Mouse (Mus musculus): ENCODE results near the gene 5830473C10Rik.
"Not testable (repeated sequence)": the region's sequence is repeated elsewhere in the genome, so short reads cannot be mapped to it uniquely, and the experiment has no call there.

Gene 5830473C10Rik

DNA sequence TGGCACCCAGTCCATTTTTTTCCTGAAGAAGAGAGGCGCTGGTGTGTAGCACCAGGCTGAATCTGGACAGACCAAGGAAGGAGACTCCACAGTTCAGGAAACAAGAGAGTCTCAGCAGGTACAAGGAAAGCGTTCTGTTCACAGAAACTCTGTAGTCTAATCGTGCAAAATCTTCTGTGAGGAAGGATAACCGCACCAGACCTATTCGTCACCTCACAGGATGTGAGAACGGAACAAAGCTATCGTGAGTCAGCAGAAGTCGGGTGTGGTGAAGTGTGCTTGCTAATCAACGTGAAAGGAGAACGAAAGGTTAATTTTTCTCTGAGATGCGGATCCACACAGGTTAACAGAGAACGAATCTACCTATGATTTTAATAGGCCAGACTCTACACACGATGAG, 34.0 kb downstream of the 5830473C10Rik start:
- no peak for DNase-seq (ENCODE audit: low read depth, low spot score)

DNA sequence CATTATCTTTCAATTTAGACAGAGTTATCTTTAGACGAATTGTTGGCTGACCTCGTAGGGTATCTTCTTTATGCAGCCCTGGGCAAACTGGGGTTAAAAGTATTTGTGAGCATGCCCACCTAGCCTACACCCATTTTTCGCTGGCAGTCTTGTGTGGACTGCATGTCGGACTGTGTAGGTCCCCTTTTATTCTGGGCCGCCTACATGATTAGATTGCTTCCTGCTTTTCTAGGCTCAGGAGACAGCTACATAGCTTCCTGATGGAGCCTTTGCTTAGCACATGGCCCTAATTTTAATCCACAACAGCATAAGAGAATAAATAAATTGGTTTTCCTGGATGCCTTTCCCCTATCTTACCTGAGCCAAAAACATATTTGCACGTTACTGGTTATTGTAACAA, 35.2 kb downstream of the 5830473C10Rik start:
- no peak for DNase-seq (ENCODE audit: low read depth, low spot score)

DNA sequence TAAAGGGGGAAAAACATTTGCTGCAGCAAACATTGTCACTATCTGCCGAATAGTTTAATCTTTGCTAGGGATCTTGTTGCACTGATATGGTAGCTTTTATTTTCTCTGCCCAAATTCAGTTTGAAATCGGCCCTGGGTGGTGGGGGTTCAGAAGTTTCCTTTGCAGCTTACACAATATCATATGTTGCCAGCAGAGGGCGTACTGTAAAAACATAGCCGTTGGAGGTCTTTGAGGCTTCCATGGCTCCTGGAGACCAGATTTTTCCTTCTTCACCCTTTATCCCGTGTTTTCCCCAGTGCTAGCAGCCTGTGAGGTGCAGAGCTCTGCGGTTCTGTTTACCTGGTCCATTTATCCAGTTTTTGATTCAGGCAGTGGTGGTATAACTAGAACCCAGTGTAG, 40.6 kb downstream of the 5830473C10Rik start:
- peak; percentile 38 for DNase-seq (ENCODE audit: low read depth, low spot score)

DNA sequence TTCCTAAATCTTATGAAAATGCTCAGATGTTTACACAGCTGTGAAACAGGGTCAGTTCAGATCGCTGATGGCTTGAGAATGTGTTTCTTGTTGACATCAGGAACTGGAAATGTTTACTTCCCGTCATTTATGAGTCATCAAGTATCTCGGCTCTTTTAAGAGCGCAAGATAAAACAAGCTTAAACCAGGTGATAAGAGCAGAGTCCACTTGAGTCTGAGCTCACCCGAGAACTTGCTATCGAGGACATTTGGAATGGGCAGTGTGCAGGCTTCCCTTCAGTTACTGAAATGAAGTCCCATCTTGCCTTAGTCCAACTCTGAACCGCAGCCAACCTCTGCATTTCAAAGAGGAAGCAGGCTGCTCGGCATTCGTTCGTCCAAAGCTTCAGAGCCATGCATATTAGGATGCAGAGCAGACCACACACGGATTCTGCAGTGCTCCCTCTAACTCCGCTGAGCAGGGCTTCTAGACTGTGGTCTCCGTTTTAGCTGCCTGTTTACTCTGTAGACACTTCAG, 42.6 kb downstream of the 5830473C10Rik start:
- DNase-seq (ENCODE audit: low read depth, low spot score), result no peak

DNA sequence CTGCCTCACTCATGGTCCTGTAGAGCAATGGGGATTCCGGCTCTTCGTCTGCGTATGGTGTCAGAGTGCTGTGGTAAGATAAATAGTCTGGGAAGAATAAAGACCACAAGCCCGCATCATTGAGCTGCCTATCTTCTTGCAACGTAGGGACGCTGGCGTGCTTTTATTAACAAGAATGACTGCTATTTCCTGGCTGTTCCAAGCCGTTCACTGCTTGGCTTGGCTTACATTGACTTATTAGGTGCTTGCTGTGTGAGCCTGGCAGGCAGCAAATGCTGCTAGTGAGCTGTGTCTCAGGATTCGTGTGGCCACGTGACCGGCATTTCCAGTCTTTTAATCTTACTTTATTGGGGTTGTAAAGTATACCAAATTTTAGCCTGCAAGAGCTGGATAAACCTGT, 48.0 kb downstream of the 5830473C10Rik start:
- no peak for DNase-seq (ENCODE audit: low read depth, low spot score)

DNA sequence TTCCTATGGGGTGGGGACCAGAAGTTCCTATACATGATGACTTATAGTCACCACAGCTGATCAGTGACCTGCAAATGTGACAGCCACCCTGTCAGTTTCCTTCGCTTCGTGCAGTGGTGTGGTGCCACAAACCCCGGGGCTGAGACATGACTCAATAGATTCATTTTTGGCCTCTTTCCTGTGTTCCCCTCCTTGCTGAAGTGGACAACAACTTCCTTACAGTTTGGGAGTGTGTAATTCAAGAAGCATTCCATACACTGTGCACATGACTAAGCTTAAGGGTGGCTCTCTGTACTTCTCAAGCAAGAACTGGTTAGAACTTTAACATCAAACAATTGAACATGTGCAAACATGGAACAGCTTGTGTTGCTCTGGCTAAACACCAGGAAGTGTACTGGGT, 50.5 kb downstream of the 5830473C10Rik start:
- DNase-seq (ENCODE audit: low read depth, low spot score), result no peak

DNA sequence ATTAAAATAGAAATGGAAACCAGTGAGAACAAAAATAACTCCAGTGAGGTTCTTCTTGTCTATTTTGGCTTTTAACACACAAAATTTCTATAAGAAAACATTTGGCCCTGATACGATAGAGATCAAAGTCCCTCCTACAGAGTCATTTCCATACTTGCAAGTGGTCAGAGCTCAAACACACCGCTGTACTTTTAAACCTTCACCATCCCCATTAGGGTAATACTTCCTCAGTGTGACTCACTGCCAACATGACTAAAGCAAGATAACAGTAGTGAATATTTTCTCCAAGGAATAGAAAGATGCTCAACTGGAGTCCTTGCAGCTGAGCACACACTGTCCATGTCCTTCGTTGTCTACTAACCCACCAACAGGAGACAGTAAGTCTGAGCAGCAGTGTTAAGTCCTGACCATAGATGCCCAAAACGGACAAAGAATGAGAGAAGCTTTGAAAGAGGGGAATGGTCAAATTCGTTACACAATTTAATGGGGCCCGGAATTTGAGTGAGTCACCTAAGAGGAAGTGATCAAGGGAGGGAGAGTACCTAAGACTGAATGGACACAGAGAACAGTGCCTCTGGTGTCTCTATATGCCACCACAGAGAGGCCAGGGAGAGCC, 51.2 kb downstream of the 5830473C10Rik start:
- no peak for DNase-seq (ENCODE audit: low read depth, low spot score)

DNA sequence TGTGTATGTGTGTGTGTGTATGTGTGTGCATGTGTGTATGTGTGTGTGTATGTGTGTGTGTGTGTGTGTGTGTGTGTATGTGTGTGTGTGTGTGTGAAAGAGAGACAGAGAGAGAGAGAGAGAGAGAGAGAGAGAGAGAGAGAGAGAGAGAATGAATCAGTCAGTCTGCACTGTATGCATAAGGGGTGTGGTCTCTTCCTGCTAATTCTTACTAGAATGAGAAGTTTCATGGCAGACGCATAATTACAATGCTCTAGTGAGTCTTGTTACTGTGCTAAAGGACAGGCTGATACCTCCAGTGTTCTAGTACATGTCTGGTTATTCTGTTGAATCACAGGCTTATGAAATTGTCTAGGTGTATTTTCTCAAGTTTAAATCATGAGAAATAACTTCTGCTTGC, 51.8 kb downstream of the 5830473C10Rik start:
- not testable (repeated sequence) for DNase-seq (ENCODE audit: low read depth, low spot score)

DNA sequence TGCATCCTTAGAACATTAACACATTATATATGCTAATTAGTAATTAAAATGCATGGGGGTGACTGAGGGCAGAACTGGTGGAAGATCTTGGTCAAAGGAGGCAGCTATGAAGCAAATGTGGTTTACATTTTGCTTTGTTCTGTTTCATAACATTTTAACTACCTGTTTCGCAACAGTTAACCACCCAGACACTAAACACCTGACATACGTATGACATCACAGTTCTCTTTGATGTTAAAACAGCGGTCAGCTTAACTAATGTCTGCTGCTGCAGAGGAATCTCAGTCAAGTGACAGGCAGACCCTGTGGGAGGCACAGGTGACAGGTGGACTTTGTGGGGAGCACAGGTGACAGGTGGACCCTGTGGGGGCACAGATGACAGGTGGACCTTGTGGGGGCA, 57.0 kb downstream of the 5830473C10Rik start:
- DNase-seq (ENCODE audit: low read depth, low spot score), result no peak

DNA sequence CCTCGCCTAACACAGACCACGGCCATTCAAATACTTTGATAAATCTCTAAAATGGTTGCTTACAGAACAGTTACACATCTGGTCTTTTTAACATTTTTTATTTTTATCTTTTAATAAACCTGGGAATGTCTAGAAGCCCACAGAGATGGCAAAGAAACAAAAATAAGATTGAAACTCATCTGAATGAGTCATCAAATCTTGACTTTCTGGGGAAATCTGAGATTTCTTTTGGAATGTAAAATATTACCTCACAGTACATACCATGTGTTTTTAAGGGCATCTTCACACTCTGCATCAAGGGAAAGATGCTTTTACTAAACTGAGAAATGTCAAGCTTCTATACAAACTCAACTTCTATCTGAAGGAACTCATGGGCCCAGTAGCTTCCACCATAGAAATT, 60.4 kb downstream of the 5830473C10Rik start:
- DNase-seq (ENCODE audit: low read depth, low spot score), result no peak

DNA sequence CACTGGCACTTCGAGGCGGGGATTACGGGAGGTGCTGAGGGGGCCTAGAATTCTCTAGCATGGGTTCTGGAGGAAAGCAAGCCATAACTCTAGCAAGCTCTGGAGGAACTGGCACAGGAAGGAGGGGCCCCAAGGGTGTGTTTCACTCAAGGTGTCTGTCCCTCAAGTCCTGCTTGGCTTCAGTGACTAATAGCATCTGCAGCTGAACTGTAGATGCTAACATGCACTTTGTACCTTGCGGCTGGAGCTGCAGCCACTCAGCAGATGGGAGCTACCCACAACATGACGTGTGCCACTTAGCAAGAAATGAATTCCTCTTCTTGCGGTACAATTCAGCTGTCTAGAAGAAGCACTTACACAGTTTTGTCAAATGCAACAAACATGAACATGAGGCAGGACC, 60.8 kb downstream of the 5830473C10Rik start:
- no peak for DNase-seq (ENCODE audit: low read depth, low spot score)

DNA sequence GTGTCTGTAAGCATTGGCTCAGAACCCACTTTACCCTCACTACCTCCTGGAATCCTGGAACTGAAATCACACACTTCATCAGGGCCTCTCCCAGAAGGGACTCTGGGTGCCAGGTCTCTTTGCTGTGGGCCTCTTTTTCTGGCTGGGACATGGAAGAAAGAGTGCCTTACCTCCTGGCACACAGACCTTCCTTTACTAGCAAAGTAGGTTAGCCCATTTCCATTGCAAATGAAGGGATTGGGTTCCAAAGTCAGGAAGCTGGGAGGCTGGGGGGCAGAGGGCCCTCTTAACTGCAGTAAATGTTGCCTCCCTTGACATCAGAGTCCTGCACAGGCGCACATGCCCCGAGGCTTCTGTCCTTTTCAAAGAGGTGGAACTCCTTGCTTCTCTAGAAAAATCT, 62.3 kb downstream of the 5830473C10Rik start:
- DNase-seq (ENCODE audit: low read depth, low spot score), result no peak

DNA sequence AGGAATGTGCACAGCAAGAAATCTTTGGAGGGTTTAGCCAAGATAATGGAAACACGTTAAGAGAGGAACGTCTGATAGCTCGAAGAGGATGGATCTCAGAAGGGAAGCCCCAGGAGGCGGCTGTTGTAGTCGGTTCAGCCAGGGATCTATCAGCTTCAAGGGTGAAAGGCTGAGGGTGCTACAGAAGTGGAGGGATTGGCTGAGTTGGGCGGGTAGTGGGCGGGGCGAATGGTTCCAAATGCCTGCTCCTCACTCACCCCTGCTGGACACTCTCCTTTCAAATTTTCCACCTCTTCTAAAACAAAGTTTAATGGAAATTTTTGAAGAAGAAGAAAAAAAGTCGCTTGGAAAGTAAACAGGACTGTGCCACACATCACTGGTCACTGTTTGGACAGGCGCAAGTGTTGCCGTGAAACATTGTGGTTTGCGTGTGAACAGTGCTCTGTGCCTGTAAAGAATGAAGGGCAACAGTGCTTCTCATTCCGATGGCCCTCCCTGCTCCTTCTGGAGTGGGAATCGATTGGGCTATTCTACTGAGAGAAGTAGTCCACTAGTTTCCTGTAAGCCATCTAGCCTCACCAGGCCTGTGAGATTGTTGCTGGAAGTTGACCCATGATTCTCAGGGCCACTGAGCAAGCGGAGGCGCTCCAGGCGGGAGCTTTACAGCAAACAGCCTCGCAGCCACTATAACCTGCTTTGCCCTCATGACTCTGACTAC, 64.0 kb downstream of the 5830473C10Rik start:
- DNase-seq (ENCODE audit: low read depth, low spot score), result no peak

DNA sequence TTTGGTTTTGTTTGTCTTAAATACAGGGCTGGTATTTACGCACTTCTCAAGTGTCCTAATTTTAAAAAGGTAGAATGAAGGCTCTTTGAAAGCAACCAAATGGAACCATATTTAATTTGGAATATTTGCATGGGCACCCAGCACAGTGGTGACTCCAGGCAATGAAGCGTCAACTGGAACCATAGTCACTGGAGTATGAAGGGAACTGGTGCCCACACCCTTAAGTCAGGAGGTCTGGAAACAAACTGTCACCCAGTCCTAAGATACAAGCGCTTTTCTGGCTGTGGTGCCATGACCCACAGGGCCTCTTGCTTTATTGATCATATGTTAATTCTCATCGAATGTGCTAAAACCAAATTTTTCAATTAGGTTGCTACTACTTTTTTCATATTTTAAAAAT, 66.5 kb downstream of the 5830473C10Rik start:
- no peak for DNase-seq (ENCODE audit: low read depth, low spot score)

DNA sequence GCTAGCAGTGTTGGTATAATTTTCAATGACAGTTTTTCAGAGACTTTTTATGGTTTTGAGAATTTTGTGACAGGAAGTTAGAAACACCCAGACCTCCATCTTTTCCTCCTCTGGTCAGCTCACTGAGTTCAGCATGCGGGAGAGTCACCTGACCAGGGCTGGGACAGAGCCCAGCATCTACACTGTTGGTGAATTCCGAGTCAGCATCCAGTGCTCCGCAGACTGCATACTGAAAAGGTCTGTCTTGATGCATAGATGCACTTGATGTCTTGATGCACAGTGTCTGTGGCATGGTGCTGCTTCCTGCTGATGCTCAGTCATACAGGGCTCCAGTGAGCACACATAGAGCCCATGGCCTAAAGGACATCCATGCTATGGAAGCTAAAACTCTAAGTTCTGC, 67.1 kb downstream of the 5830473C10Rik start:
- no peak for DNase-seq (ENCODE audit: low read depth, low spot score)

DNA sequence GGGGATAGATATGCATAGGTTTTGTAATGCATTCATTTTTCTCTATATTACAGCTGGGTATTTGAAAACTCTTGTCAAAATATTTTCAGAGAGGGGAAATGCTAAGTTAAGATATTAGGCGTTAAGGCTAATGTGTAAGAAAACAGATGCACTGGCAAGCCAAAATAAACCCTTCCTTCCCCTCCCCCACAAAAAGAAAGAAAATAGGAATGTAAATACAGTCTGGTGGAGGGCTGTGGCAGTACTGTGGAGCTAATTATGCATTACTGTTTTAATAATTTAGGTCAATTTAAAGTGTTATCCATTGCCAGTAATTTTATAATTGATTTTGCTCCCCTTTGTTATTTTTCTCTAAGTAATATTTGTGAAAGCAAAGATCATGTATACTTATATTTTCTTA, 67.6 kb downstream of the 5830473C10Rik start:
- DNase-seq (ENCODE audit: low read depth, low spot score), result no peak

DNA sequence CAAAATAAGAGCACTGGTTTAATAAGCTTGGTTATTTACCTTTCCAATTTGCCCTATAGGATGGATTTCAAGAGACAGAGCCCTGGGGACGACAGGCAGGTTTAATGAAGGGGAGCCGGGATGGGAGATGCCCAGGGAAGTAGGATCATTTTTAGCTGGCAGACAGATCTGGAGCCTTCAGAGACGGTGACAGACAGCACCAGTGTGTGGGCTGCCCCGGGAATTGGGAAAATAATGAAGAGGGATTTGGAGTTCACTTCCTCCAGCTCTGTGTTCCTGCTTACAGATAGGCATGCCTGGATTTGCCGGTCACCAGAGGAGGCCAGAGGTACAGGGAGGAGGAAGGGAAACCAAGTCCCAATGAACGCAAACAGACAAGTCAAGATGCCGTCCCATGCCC, 74.0 kb downstream of the 5830473C10Rik start:
- DNase-seq (ENCODE audit: low read depth, low spot score), result no peak

DNA sequence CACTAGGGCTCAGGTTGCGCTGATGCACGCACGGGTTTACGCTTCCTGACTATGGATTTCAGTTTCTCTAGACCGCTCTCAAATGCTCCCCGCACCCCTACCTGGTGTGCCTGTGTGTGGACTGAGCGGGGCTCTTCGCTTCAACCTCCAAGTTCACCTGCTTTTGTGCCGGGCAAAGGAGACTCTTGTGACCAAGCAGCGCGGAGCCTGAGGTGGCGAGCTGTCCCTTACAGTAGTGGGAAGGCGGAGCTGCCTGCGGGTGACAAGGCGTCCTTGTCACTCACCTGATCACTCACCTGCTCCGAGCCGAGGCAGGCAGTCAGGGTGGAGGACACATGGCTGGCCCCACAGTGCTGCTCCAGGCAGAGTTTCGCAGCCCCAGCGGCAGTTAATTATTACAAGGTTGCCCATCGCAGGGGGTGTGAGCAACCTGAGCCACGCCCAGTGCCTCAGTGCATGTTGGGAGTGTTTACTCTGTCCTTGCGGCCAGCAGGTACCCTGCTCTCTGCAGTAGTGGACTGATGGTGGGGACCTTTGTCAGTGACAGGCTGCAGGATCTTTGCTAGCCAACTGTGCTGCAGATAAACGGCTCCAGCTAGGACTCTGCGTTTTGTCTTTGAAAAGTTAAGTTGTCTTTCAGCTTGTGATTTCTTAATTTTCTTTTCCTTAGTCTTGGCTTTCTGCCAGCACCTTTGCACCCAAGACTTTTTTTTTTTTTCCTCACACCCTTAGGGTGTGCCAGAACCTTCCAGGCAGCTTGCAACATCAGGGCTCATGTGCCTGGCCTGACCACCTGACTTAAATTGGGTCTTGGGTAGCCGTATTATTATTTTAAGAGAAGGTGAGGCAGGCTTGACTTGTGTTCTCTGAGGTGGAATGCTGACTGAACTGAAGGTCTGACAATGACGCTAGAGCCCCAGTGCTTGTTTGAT, 79.6 kb downstream of the 5830473C10Rik start, which contains the start of gene Rassf6:
Rassf6 (minus strand) TSS at position 372 of the 932 bp plus-strand sequence.
- DNase-seq (ENCODE audit: low read depth, low spot score), result no peak

DNA sequence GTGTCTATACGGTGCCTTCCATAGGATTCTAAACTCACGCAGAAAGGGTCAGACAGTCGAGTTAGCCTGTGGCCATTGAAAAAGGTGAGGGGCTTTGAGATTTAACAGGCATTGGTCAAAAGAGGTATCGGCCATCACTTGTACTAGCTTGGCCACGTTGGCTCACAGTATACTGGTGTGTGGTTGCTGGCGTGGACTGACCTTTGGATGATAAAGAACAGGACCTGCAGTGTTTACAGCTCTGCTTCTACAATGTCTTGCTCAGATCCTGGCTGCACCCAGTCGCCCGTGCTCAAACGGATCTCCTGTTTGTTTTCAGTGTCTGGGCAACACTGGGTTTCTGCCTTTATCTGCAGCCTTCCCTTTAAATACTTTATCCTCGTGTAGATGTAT, 80.3 kb downstream of the 5830473C10Rik start:
- no peak for DNase-seq (ENCODE audit: low read depth, low spot score)

DNA sequence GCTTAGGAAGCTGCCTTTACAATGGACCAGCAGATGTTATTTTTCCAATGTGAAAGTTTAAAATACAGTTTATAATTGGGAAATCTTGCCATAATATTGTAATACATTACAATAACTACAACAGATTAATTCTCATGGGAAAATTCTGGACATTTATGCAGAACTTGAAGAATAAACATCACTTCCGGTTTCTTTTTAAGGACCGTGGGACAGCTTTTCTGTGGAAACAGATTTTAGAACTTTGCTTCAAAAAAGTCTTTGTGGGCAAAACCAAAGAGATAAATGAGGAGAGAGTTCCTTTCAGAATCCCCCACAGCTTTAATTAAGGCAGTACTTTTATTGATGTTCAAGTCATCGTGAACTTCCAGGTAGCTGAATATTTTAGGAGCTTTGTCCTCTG, 84.7 kb downstream of the 5830473C10Rik start:
- no peak for DNase-seq (ENCODE audit: low read depth, low spot score)

DNA sequence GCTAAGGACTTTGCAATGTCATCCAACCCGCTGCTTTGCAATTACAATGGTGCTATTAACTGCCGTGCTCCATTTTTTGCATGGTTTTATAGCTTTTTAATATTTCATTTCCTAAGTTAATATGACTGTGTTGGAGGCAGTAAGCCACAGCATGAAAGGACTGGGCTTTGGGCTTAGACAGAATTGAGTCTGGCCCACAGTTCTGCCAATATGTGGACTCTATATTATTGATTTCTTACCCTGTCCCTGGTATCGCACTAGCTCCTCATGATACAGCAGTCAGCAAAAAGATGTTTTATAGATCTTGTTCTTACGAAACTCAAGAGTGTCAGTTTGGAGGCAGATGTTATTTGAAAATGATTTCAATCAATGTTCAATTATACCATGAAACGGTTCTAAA, 85.5 kb downstream of the 5830473C10Rik start:
- DNase-seq (ENCODE audit: low read depth, low spot score), result no peak

All from embryo, embryonic 11.5 days (tissue).